Mouse (Mus musculus) small intestine, adult 2 months (tissue): Measurements from ENCODE around the gene Slc35g2. TPM values are rescaled to one million over a fixed set of nuclear protein-coding genes. Genes with fewer than 3 reads are reported as not detected.

Experiments
- H3K27ac ChIP-seq: fragments of 200-500 bp; 2 replicates; pipeline ENCODE4 v1.5.1; 2012; ENCODE audit warnings: low read depth, low read length, control low read depth, inconsistent platforms; ENCODE audit not compliant: insufficient read depth
- H3K27me3 ChIP-seq: fragments of 200-500 bp; 2 replicates; pipeline ENCODE4 v1.6.1; 2012; ENCODE audit warnings: mild to moderate bottlenecking, moderate library complexity, low read length, inconsistent platforms; ENCODE audit not compliant: control insufficient read depth, insufficient read depth
- H3K36me3 ChIP-seq: fragments of 200-500 bp; 2 replicates; pipeline ENCODE4 v1.6.1; 2012; ENCODE audit warnings: mild to moderate bottlenecking, low read length, control low read depth, inconsistent platforms; ENCODE audit not compliant: control insufficient read depth, insufficient read depth
- H3K4me1 ChIP-seq: fragments of 200-500 bp; 2 replicates; pipeline ENCODE4 v1.6.1; 2012; ENCODE audit warnings: low read length, inconsistent platforms, mixed read lengths; ENCODE audit not compliant: control insufficient read depth, insufficient read depth, insufficient read length
- H3K4me3 ChIP-seq: fragments of 200-500 bp; 2 replicates; pipeline ENCODE4 v1.5.1; 2012; ENCODE audit warnings: low read depth, mild to moderate bottlenecking, control low read depth, inconsistent platforms, low read length, moderate library complexity
- CTCF ChIP-seq: fragments of 200-500 bp; IDR thresholded peaks from 2 replicates; pipeline ENCODE4 v1.5.1; 2012; ENCODE audit warnings: low read depth, mild to moderate bottlenecking, control low read depth, inconsistent platforms, low read length, moderate library complexity, mixed read lengths; ENCODE audit not compliant: insufficient replicate concordance, insufficient read length; ENCODE audit errors: extremely low read depth
- POLR2A ChIP-seq: fragments of 200-500 bp; IDR thresholded peaks from 2 replicates; pipeline ENCODE4 v1.6.1; 2012; ENCODE audit warnings: low read depth, mild to moderate bottlenecking, control low read depth, inconsistent platforms, low read length, moderate library complexity
- WGBS: fragments of 180-500 bp; shearing (Covaris S2); methylation state at CpG from one replicate; pipeline ENCODE4 v1.1.7; 2018; 5-methylcytosine and 5-hydroxymethylcytosine counted together
- polyA plus RNA-seq: library from polyadenylated mRNA; depleted of rRNA; stranded (reverse); fragments of >200 nt; gene quantifications from 2 replicates; pipeline ENCODE4 v1.2.3, GENCODE M21; 2012

The Slc35g2 gene
- polyA plus RNA-seq, 1 experiment = 0.47 TPM

- no peaks in the 10 kb centered on the region for H3K27me3 ChIP-seq
- TF ChIP-seq CTCF (no peak), POLR2A (no peak)
- H3K36me3 ChIP-seq = no peaks in the 10 kb centered on the region
- 29% methylated on average over 20 of the region's 20 CpGs for WGBS
- peak overlapping the region; percentile 57 for H3K4me3 ChIP-seq
- peak overlapping the region; percentile 52 for H3K27ac ChIP-seq
- peaks cover 13% of the 10 kb centered on the region for H3K4me1 ChIP-seq
Measured at GRCm38 (mm10) chr9:100580196-100580740, 9.4 kb upstream of the Slc35g2 start.

GRCm38 (mm10) chr9:100573942-100574341 is 3.1 kb upstream of the Slc35g2 start:
- TF ChIP-seq CTCF = no peak
- no peak for TF ChIP-seq POLR2A
- no peaks in the 10 kb centered on the region for H3K36me3 ChIP-seq

GRCm38 (mm10) chr9:100573300-100573699 is 2.4 kb upstream of the Slc35g2 start:
- TF ChIP-seq CTCF (no peak), POLR2A (no peak)

More at GRCm38 (mm10) chr9:100573942-100574341, 3.1 kb upstream of the Slc35g2 start:
- H3K27ac ChIP-seq = no peak overlapping the region
- WGBS = 62% methylated on average over 5 of the region's 5 CpGs
- no peak overlapping the region for H3K4me3 ChIP-seq
- peaks cover 7% of the 10 kb centered on the region; the same call in 1 of the 2 replicates for H3K4me1 ChIP-seq
- H3K27me3 ChIP-seq = no peaks in the 10 kb centered on the region

GRCm38 (mm10) chr9:100571511-100571910 is 621 bp upstream of the Slc35g2 start:
- H3K27me3 ChIP-seq = no peaks in the 10 kb centered on the region
- H3K4me3 ChIP-seq = no peak overlapping the region
- no peak overlapping the region for H3K27ac ChIP-seq
- 80% methylated on average over 1 of the region's 1 CpGs for WGBS
- H3K4me1 ChIP-seq = peaks cover 4% of the 10 kb centered on the region; the same call in 1 of the 2 replicates
- H3K36me3 ChIP-seq = no peaks in the 10 kb centered on the region
- no peak for TF ChIP-seq CTCF
- TF ChIP-seq POLR2A = no peak

More at GRCm38 (mm10) chr9:100573300-100573699, 2.4 kb upstream of the Slc35g2 start:
- WGBS = 70% methylated on average over 2 of the region's 2 CpGs
- peaks cover 7% of the 10 kb centered on the region; the same call in 1 of the 2 replicates for H3K4me1 ChIP-seq
- H3K27ac ChIP-seq = no peak overlapping the region
- H3K36me3 ChIP-seq = no peaks in the 10 kb centered on the region
- no peak overlapping the region for H3K4me3 ChIP-seq
- no peaks in the 10 kb centered on the region for H3K27me3 ChIP-seq

GRCm38 (mm10) chr9:100569798-100570625 is 878 bp downstream of the Slc35g2 start:
- WGBS = 7% methylated on average over 32 of the region's 32 CpGs
- H3K27ac ChIP-seq = no peak overlapping the region

GRCm38 (mm10) chr9:100560251-100560890 is 10.5 kb downstream of the Slc35g2 start:
- no peaks in the 10 kb centered on the region for H3K27me3 ChIP-seq
- H3K27ac ChIP-seq = no peak overlapping the region
- no peaks in the 10 kb centered on the region for H3K36me3 ChIP-seq
- no peak for TF ChIP-seq CTCF
- TF ChIP-seq POLR2A = no peak
- WGBS = 88% methylated on average over 10 of the region's 10 CpGs
- no peaks in the 10 kb centered on the region for H3K4me1 ChIP-seq
- no peak overlapping the region for H3K4me3 ChIP-seq

More at GRCm38 (mm10) chr9:100569798-100570625, 878 bp downstream of the Slc35g2 start:
- H3K36me3 ChIP-seq = no peaks in the 10 kb centered on the region
- TF ChIP-seq CTCF (no peak), POLR2A (peak; percentile 46; the same call in 1 of the 2 replicates)
- peak overlapping the region; percentile 62 for H3K4me3 ChIP-seq
- H3K27me3 ChIP-seq = no peaks in the 10 kb centered on the region
- peaks cover 4% of the 10 kb centered on the region; the same call in 1 of the 2 replicates for H3K4me1 ChIP-seq
